Mouse (Mus musculus) testis, adult 2 months (tissue): ENCODE measurements around the gene Ttc37. TPM values are rescaled to one million over a fixed set of nuclear protein-coding genes. Genes with fewer than 3 reads are reported as not detected.

ENCODE experiments used
- H3K27ac ChIP-seq: fragments of 200-500 bp; 2 replicates; pipeline ENCODE4 v1.5.1; 2012; ENCODE audit warnings: low read depth, low read length; ENCODE audit not compliant: control insufficient read depth, insufficient read depth
- H3K27me3 ChIP-seq: fragments of 200-500 bp; 2 replicates; pipeline ENCODE4 v1.6.1; 2012; ENCODE audit warnings: mild to moderate bottlenecking, low read length, moderate library complexity; ENCODE audit not compliant: control insufficient read depth, insufficient read depth
- H3K36me3 ChIP-seq: fragments of 200-500 bp; 2 replicates; pipeline ENCODE4 v1.6.1; 2012; ENCODE audit warnings: mild to moderate bottlenecking, low read length; ENCODE audit not compliant: control insufficient read depth, insufficient read depth
- H3K4me1 ChIP-seq: fragments of 200-500 bp; 2 replicates; pipeline ENCODE4 v1.6.1; 2012; ENCODE audit warnings: low read length; ENCODE audit not compliant: control insufficient read depth, insufficient read depth
- H3K4me3 ChIP-seq: fragments of 200-500 bp; 2 replicates; pipeline ENCODE4 v1.5.1; 2012; ENCODE audit warnings: low read depth, mild to moderate bottlenecking, low read length, moderate library complexity, mixed read lengths; ENCODE audit not compliant: control insufficient read depth
- CTCF ChIP-seq: fragments of 200-500 bp; IDR thresholded peaks from 2 replicates; pipeline ENCODE4 v1.5.1; 2012; ENCODE audit warnings: low read depth, mild to moderate bottlenecking, inconsistent platforms, low read length, moderate library complexity; ENCODE audit not compliant: control insufficient read depth, insufficient read depth, insufficient replicate concordance
- POLR2A ChIP-seq: fragments of 200-500 bp; IDR thresholded peaks from 2 replicates; pipeline ENCODE4 v1.6.1; 2012; ENCODE audit warnings: low read depth, mild to moderate bottlenecking, inconsistent platforms, low read length, moderate library complexity; ENCODE audit not compliant: control insufficient read depth
- polyA plus RNA-seq: library from polyadenylated mRNA; depleted of rRNA; stranded (reverse); fragments of >200 nt; gene quantifications from 2 replicates; pipeline ENCODE4 v1.2.3, GENCODE M21; 2012; rRNA removed

The Ttc37 gene
- polyA plus RNA-seq, 1 experiment: 2.4 TPM

DNA sequence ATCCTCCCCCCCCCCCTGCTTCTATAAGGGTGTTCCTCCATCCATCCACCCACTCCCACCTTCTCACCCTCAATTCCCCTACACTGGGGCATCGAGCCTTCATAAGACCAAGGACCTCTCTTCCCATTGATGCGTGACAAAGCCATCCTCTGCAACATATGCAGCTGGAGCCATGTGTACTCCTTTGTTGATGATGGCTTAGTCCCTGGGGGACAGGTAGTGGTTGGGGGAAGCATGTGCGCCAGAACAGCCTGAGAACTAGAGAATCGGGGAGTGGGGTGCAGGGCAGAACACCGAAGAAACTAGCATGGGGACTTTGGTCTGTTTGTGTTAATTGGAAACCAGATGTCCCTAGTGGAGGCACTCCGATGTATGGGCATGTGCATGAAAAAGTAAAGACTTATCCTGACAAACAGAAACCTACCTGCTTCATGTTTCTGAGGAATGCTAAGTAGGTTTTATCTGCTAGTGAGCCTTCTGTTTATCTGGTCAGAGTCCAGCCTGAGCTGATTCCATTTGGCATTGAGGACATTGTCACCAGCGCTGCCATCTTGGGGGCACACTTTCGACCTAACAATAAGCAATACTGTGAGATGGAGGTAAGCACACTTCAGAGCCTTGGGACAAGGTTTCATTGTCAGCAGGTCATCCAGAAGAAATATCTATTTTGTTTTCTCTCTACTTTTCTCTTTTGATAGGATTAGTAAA is 97.1 kb downstream of the Ttc37 start:
- Histone ChIP-seq H3K4me3 (no peak overlapping the region), H3K4me1 (no peaks in the 10 kb centered on the region), H3K27ac (no peak overlapping the region), H3K36me3 (no peaks in the 10 kb centered on the region), H3K27me3 (no peaks in the 10 kb centered on the region)
- no peak for TF ChIP-seq POLR2A
- no peak for TF ChIP-seq CTCF

DNA sequence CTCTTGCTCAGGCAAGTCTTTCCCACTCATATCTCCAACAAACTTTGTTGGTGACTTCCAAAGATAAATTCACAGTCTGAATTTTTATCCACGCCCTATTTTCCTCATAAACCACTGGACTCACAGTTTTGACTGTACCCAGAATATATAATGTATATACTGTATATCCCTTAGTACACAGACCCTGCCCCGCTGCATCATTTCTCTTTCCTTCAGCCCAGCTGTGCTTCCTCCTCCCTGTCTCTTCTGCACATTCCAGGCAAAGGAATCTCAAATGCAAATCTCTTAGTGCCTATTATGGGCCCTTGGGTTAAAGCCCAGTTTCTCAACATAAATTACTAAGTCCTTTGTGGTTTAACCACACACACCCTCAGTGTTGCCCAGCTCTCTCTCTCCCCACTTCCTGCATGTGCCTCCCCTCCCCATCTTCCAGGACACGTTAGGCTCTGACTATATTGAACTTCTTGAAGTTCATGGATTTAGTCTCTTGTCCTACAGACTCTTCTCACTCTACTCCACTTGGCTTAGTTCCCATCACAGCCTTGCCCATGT is 98.8 kb downstream of the Ttc37 start:
- Histone ChIP-seq H3K27ac (no peak overlapping the region), H3K36me3 (no peaks in the 10 kb centered on the region), H3K27me3 (no peaks in the 10 kb centered on the region), H3K4me3 (no peak overlapping the region), H3K4me1 (no peaks in the 10 kb centered on the region)
- TF ChIP-seq POLR2A: no peak
- no peak for TF ChIP-seq CTCF

DNA sequence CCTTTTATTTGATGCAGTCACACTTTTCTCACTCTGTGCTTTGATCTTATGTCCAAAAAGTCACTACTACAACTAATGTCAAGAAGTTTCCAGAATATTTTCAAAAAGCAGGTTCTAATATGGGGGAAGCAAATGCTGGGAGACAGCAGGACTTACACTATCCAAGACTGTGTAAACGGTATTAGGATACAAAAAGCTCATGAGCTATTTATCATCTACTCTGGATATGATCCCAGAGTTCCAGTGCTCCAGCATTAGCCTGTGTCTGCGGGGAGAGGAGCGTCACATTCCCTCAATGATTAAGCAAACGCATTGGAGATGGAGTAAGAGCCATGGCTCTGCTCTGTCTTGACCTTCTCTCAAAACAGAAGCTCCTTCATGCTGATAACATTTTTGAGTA is 101.4 kb downstream of the Ttc37 start:
- no peak for TF ChIP-seq CTCF
- TF ChIP-seq POLR2A: no peak
- H3K27me3 ChIP-seq: no peaks in the 10 kb centered on the region
- H3K4me3 ChIP-seq: no peak overlapping the region
- H3K36me3 ChIP-seq: no peaks in the 10 kb centered on the region
- no peaks in the 10 kb centered on the region for H3K4me1 ChIP-seq
- no peak overlapping the region for H3K27ac ChIP-seq

DNA sequence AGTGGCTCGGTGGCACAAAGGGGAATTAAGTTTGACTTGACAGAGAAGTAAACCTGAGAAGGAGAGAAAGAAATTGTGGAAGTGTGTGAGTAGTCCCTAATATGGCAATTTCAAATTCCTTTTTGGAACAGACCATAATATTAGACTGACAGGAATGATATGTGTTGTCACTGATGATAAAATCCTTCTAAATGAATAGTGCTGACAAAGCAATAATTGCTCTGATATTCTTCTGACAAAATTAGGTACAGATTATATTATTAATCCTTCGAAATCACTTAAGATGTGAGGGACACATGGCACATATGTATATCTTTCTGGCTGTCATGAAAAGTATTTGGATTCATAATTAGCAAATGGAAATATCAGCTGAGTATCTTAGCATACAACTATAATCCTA is 116.4 kb downstream of the Ttc37 start:
- no peak for TF ChIP-seq POLR2A
- TF ChIP-seq CTCF: no peak
- Histone ChIP-seq H3K27me3 (no peaks in the 10 kb centered on the region), H3K4me1 (no peaks in the 10 kb centered on the region), H3K36me3 (no peaks in the 10 kb centered on the region), H3K27ac (no peak overlapping the region), H3K4me3 (no peak overlapping the region)

DNA sequence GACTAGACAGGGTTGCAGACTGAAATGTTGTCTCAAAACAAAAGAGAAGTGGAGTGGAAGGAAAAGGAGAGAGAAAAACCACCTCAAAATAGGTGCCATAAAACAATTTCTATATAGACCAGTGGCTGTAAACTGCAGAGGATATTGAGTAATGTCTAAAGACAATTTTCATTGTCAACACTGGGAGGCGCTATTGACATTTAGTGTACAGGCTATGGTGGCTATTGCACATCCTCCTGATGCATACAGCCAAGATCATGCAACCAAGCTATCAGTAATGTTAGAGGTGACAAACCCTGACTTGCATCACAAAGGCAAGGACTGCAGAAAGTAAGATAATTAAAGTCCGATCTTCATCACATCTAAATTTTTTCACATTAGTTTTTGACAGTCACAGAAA is 116.9 kb downstream of the Ttc37 start:
- Histone ChIP-seq H3K4me1 (no peaks in the 10 kb centered on the region), H3K36me3 (no peaks in the 10 kb centered on the region), H3K27me3 (no peaks in the 10 kb centered on the region), H3K27ac (no peak overlapping the region), H3K4me3 (no peak overlapping the region)
- TF ChIP-seq POLR2A: no peak
- TF ChIP-seq CTCF: no peak

Other genes with a start within 250 kb of the Ttc37 start
- gene Rhobtb3, start 154.8 kb upstream of the Ttc37 start, polyA plus RNA-seq: 15.1 and 39.3 TPM in 2 replicates
- gene Spata9, start 131.6 kb upstream of the Ttc37 start, polyA plus RNA-seq: 94.7 and 110 TPM in 2 replicates
- gene Rfesd, start 80.0 kb upstream of the Ttc37 start, polyA plus RNA-seq: 10.1 and 14.3 TPM in 2 replicates
- gene Gpr150, start 41.7 kb upstream of the Ttc37 start, polyA plus RNA-seq: not detected in 2 replicates
- gene Arsk, start 74 bp upstream of the Ttc37 start, polyA plus RNA-seq: 3.3 and 5.1 TPM in 2 replicates
- 20.8 and 24.1 TPM in 2 replicates for gene Fam81b, start 206.3 kb downstream of the Ttc37 start, polyA plus RNA-seq